Mouse (Mus musculus): Measurements from ENCODE around the gene Gm3015.

Gene Gm3015

GRCm38 (mm10) chr14:42768721-42769120, at the start of gene Gm3015:
Gm3015 (minus strand) TSS chr14:42768821.
- in situ Hi-C loops (cut with MboI, MseI) = loop anchor here (10.0 kb wide), 1 partner anchor 216 kb away; no protein-coding TSS in a partner anchor

- in situ Hi-C loops (cut with MboI, MseI) = loop anchor here (25.0 kb wide), 1 partner anchor 1311 kb away; the partner anchor contains the start of gene Gm3486
Measured at GRCm38 (mm10) chr14:42797887-42798286, 29.3 kb upstream of the Gm3015 start, which contains the start of gene Gm10377. Gm10377 (minus strand) TSS chr14:42797987.

Data from T-helper 1 cell (primary cell).